Mouse (Mus musculus) ovary, adult 2 months (tissue): ENCODE results near the gene Gm13889. TPM values are rescaled to one million over a fixed set of nuclear protein-coding genes. Genes with fewer than 3 reads are reported as not detected.

Experiments used
- polyA plus RNA-seq: library from polyadenylated mRNA; depleted of rRNA; stranded (reverse); fragments of >200 nt; gene quantifications from 2 replicates; pipeline ENCODE4 v1.2.3, GENCODE M21; 2012; rRNA removed

The Gm13889 gene
- polyA plus RNA-seq: 55.6 and 61.4 TPM in 2 replicates

GRCm38 (mm10) chr2:93956908-93957784, at the start of gene Gm13889:
Gm13889 (minus strand) TSS chr2:93957201.

GRCm38 (mm10) chr2:93996254-93996653, 39.3 kb upstream of the Gm13889 start, which contains the start of gene Gm27027:
Gm27027 (minus strand) TSS chr2:93996354.

Other genes starting within 250 kb of the Gm13889 start
- gene Ext2, start 134.6 kb downstream of the Gm13889 start, polyA plus RNA-seq: 81.9 and 89.9 TPM in 2 replicates
- 27.9 and 31.5 TPM in 2 replicates for gene Accs, start 107.3 kb downstream of the Gm13889 start, polyA plus RNA-seq
- 6.2 and 9.7 TPM in 2 replicates for gene Accsl, start 88.0 kb downstream of the Gm13889 start, polyA plus RNA-seq
- gene Gm27027, start 39.2 kb upstream of the Gm13889 start, polyA plus RNA-seq: not detected in 2 replicates
- 29.9 and 38.3 TPM in 2 replicates for gene Alkbh3, start 53.6 kb upstream of the Gm13889 start, polyA plus RNA-seq
- 15.8 and 22.8 TPM in 2 replicates for gene Hsd17b12, start 200.8 kb upstream of the Gm13889 start, polyA plus RNA-seq